Mouse (Mus musculus) olfactory bulb, adult 2 months (tissue): Measurements from ENCODE around the gene Cenph.
"Not testable (repeated sequence)": the region's sequence is repeated elsewhere in the genome, so short reads cannot be mapped to it uniquely, and the experiment has no call there.

Experiments used
- CTCF ChIP-seq: fragments of 200-500 bp; IDR thresholded peaks from 2 replicates; pipeline ENCODE4 v1.5.1; 2012; ENCODE audit warnings: low read depth, mild to moderate bottlenecking, low read length, moderate library complexity; ENCODE audit not compliant: insufficient read depth
- POLR2A ChIP-seq: fragments of 200-500 bp; IDR thresholded peaks from 2 replicates; pipeline ENCODE4 v1.6.1; 2012; ENCODE audit warnings: mild to moderate bottlenecking, low read depth, low read length, moderate library complexity; ENCODE audit not compliant: insufficient read depth

GRCm38 (mm10) chr13:100728530-100728929 lies 47.2 kb downstream of the Cenph start:
- not testable (repeated sequence) for TF ChIP-seq POLR2A, CTCF
